Mouse (Mus musculus) testis, adult 2 months (tissue): ENCODE data around the gene 4921509C19Rik.

Experiments used
- CTCF ChIP-seq: fragments of 200-500 bp; IDR thresholded peaks from 2 replicates; pipeline ENCODE4 v1.5.1; 2012; ENCODE audit warnings: low read depth, mild to moderate bottlenecking, inconsistent platforms, low read length, moderate library complexity; ENCODE audit not compliant: control insufficient read depth, insufficient read depth, insufficient replicate concordance
- POLR2A ChIP-seq: fragments of 200-500 bp; IDR thresholded peaks from 2 replicates; pipeline ENCODE4 v1.6.1; 2012; ENCODE audit warnings: low read depth, mild to moderate bottlenecking, inconsistent platforms, low read length, moderate library complexity; ENCODE audit not compliant: control insufficient read depth

DNA sequence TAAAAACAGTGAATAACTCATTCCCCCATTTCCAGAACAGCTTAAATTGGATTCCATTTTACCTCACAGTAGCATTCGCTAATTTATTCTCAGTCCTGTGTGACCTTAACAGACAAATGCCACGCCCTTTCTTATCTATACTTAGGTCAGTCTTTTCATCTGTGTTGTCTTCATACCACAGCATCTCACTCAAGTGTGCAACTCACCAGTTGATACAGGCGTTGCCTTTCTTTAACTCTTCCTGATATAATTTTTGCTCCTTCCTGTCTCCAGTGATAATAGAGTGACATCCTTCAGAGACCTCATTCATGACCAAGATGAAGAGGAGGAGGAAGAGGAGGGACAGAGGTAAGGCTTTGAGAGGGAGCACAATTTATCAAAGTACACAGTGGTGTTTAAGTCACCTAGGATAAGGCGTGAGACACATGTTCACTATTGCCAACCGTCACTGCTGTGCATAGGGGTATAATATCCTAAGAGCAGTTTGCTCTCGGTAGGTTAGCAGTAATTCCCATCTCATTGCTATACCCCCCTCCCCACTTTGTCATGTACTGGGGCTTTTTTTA, 24.6 kb upstream of the 4921509C19Rik start:
- TF ChIP-seq POLR2A (no peak), CTCF (no peak)
